Mouse (Mus musculus) midbrain, embryonic 10.5 days (tissue): Measurements from ENCODE around the gene 4932411N23Rik. TPM values are rescaled to one million over a fixed set of nuclear protein-coding genes. Genes with fewer than 3 reads are reported as not detected.
"Not testable (repeated sequence)": the region's sequence is repeated elsewhere in the genome, so short reads cannot be mapped to it uniquely, and the experiment has no call there.

ENCODE experiments used
- DNase-seq: peaks from one replicate; pipeline ENCODE4 v3.0.0-alpha.2; 2017; ENCODE audit warnings: low spot score
- H3K27ac ChIP-seq: fragments of 300-500 bp; sonication (generic); replicated peaks from 2 replicates; pipeline ENCODE4 v1.5.1; 2016; ENCODE audit warnings: mild to moderate bottlenecking
- H3K27me3 ChIP-seq: fragments of 300-500 bp; sonication (generic); 2 replicates; pipeline ENCODE4 v1.6.1; 2016; ENCODE audit warnings: low read depth, mild to moderate bottlenecking; ENCODE audit not compliant: poor library complexity, severe bottlenecking
- H3K36me3 ChIP-seq: fragments of 300-500 bp; sonication (generic); 2 replicates; pipeline ENCODE4 v1.6.1; 2016; ENCODE audit warnings: mild to moderate bottlenecking, moderate library complexity
- H3K4me1 ChIP-seq: fragments of 300-500 bp; sonication (generic); 2 replicates; pipeline ENCODE4 v1.6.1; 2016
- H3K4me3 ChIP-seq: fragments of 300-500 bp; sonication (generic); 2 replicates; pipeline ENCODE4 v1.5.1; 2016; ENCODE audit warnings: mild to moderate bottlenecking, moderate library complexity
- H3K9me3 ChIP-seq: fragments of 300-500 bp; sonication (generic); replicated peaks from 2 replicates; pipeline ENCODE4 v1.6.1; 2016; ENCODE audit warnings: mild to moderate bottlenecking
- WGBS: fragments of 180-500 bp; shearing (Covaris S2); methylation state at CpG from one replicate; pipeline ENCODE4 v1.1.7; 2016; 5-methylcytosine and 5-hydroxymethylcytosine counted together
- polyA plus RNA-seq: library from polyadenylated mRNA; unstranded; fragments of >200 nt; fragmentation: Nextera tagmentation; extraction: Ambion mirVana; gene quantifications from 2 replicates; pipeline ENCODE4 v1.2.1, GENCODE M21; 2016

4932411N23Rik gene
- polyA plus RNA-seq = not detected in 2 replicates

GRCm38 (mm10) chrX:126815768-126816167 lies at the start of gene 4932411N23Rik:
TSS of gene 4932411N23Rik (minus strand) at chrX:126815868.
- Histone ChIP-seq H3K27ac (no peak within 1 kb of the TSS), H3K4me1 (no peaks in the 10 kb centered on the region), H3K4me3 (no peak within 1 kb of the TSS), H3K36me3 (no peaks in the 10 kb centered on the region), H3K9me3 (no peaks in the 10 kb centered on the region), H3K27me3 (no peaks in the 10 kb centered on the region)
- no peak for DNase-seq

DNA sequence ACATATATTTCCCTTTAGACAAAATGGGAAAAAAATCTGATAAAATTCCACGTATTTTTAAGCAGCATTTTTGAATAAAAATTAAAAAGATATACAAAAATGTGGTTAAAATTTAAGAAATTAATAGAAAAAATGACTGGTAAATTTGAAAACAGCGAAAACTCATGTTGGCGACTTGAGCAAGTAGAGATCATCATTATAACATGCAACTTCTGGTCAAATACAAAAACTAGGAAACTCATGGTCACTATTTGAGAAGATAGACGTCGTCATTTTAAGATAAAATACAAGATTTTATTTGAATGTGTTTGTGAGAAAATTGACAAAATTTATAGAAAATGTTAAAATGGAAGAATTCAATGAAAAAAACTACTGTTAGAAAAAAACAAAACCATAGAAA lies 35.8 kb downstream of the 4932411N23Rik start:
- no peaks in the 10 kb centered on the region for H3K36me3 ChIP-seq
- DNase-seq = no peak
- H3K4me1 ChIP-seq = no peaks in the 10 kb centered on the region
- WGBS = 84% methylated on average over 5 of the region's 5 CpGs
- H3K4me3 ChIP-seq = no peak overlapping the region
- H3K9me3 ChIP-seq = no peaks in the 10 kb centered on the region
- no peaks in the 10 kb centered on the region for H3K27me3 ChIP-seq
- no peak overlapping the region for H3K27ac ChIP-seq

GRCm38 (mm10) chrX:126777643-126778042 lies 38.0 kb downstream of the 4932411N23Rik start:
- H3K4me1 ChIP-seq, H3K4me3 ChIP-seq, H3K36me3 ChIP-seq, H3K9me3 ChIP-seq, H3K27ac ChIP-seq, DNase-seq, H3K27me3 ChIP-seq: not testable (repeated sequence)
- WGBS = 83% methylated on average over 5 of the region's 6 CpGs

DNA sequence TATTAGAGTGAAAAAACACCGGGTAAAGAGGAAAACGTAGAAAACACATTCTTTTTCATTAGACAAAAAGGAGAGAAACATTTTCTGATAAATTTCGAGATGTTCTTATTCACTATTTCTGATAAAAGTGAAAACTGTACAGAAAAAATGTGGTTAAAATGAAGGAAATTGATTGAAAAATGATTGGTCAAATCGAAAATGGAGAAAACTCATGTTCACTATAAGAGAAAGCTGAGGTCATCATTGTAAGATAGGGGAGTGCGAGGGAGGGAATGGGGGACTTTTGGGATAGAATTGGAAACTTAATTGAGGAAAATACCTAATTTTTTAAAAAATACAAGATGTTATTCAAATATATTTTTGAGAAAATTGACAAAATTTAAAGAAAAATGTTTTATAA lies 40.8 kb downstream of the 4932411N23Rik start:
- not testable (repeated sequence) for DNase-seq, H3K4me1 ChIP-seq, H3K4me3 ChIP-seq, H3K9me3 ChIP-seq, H3K27me3 ChIP-seq, H3K27ac ChIP-seq, H3K36me3 ChIP-seq
- WGBS = 84% methylated on average over 5 of the region's 5 CpGs

- 79% methylated on average over 5 of the region's 6 CpGs for WGBS
- not testable (repeated sequence) for H3K4me1 ChIP-seq
These were observed 42.2 kb downstream of the 4932411N23Rik start for GRCm38 (mm10) chrX:126773511-126773910.

More at GRCm38 (mm10) chrX:126773511-126773910, 42.2 kb downstream of the 4932411N23Rik start:
- not testable (repeated sequence) for H3K4me3 ChIP-seq, H3K9me3 ChIP-seq, DNase-seq, H3K27ac ChIP-seq, H3K27me3 ChIP-seq, H3K36me3 ChIP-seq

Other genes starting within 250 kb of the 4932411N23Rik start
- gene Gm382, start 224.1 kb upstream of the 4932411N23Rik start, polyA plus RNA-seq = not detected in 2 replicates